Mouse (Mus musculus) urinary bladder, adult 18-20 months (tissue): ENCODE results near the gene Ucma.
"Not testable (repeated sequence)": the region's sequence is repeated elsewhere in the genome, so short reads cannot be mapped to it uniquely, and the experiment has no call there.

ENCODE experiments used
- DNase-seq, 2 experiments: peaks; one replicate each; pipeline ENCODE4 v3.0.0; 2022; ENCODE audit warnings: low spot score in 2 of 2, mixed read lengths in 2 of 2

The Ucma gene

DNA sequence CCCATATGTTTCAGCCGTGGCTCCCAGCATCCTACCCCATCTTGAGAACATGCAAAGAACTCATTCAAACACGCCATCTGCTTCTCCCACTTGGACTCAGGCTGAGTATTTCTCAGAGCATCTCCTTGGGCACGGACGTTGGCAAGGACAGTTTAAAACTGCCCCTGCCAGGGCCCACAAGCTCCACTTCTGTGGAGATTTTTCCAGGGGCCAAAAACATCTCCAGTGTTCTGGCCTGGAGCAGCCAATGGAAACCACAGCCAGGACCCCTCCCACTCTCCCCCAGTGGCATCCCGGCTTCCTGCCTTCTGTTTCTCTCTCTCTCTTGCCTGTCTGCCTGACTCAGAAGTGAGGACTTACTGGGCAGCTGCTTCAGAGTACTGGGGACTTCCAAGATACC lies at the start of gene Ucma:
TSS of gene Ucma (plus strand) at position 316 of the 400 bp plus-strand sequence.
- DNase-seq = no peak

DNA sequence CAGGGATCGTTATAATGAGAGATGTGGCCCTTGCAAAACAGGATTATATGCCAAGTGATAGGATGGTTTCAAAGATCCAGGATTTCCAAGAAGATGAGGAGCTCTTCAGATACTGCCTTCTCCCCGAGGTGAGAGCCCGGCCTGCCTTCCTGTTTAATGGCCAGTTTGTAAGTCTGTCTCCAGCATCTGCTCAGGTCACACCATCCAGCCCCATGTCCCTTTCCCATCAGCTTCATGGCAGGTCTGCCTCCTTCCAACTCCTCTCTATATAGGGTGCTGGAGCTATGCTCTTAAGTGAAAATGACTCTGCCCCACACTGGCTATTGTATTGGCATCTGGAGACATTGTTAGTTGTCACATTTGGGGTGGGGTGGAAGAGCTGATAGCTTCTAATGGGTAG lies 48.5 kb upstream of the Ucma start:
- DNase-seq = no peak

GRCm38 (mm10) chr2:4929230-4929629 lies 46.7 kb upstream of the Ucma start:
- no peak for DNase-seq

- no peak for DNase-seq
These were observed 41.4 kb upstream of the Ucma start for GRCm38 (mm10) chr2:4934516-4934915.

GRCm38 (mm10) chr2:4937931-4938330 lies 38.0 kb upstream of the Ucma start:
- DNase-seq = no peak

DNA sequence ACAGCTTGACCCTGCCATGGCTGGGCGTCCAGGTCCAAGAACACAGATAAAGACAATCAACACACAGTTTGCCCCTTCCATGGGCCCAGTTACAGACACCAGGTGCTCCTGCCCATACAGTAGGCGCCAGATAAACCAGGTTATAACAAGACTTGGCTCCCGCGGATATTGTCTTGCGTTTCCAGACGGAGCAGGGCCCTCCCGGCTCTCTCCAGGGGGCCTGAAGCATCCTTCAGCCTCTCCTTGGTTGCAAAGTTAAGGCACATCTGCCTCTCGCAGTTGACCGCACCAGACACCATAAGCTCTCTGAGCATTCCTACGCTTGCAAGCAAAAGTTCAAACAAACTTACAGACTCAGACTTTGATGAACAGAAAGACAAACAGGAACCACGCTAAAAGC lies 35.1 kb upstream of the Ucma start:
- DNase-seq = no peak

- DNase-seq = not testable (repeated sequence)
These were observed 26.2 kb upstream of the Ucma start for GRCm38 (mm10) chr2:4949691-4950090.

DNA sequence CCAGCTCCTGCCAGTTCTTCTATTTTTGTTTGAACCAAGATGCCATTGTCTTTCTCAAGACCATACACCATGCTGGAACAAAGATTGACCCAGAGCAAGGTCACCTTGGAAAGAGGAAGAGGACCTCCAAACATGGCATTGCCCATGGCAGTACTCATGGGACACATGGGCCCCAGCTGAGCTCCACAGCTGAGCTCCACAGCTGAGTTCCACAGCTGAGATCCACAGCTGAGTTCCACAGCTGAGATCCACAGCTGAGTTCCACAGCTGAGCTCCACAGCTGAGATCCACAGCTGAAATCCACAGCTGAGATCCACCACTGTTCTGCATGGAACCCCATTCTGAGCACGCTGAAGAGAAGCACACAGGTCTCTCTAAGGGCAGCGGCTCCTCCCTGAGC lies 24.9 kb upstream of the Ucma start:
- no peak for DNase-seq

- no peak for DNase-seq
These were observed 21.6 kb upstream of the Ucma start for GRCm38 (mm10) chr2:4954216-4954760.

DNA sequence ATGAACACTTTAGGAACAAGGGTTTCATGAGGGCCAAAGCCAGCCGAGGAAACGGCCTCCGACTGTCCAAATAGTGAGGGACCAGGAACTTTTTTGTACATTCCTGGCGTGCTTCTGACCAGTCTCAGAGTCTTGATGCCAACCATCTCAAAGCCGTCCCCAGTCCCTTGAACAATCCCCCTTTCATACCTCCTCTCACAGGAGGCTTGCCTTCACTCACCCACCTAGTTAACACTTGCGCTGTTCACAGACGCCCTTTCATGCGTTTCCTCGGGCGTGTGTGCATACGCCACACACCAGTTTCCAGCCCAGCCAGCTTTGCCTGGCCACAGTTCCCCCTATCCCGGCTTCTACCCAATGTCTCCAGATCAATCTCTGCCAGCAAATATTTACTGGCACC lies 17.9 kb upstream of the Ucma start:
- DNase-seq = no peak

DNA sequence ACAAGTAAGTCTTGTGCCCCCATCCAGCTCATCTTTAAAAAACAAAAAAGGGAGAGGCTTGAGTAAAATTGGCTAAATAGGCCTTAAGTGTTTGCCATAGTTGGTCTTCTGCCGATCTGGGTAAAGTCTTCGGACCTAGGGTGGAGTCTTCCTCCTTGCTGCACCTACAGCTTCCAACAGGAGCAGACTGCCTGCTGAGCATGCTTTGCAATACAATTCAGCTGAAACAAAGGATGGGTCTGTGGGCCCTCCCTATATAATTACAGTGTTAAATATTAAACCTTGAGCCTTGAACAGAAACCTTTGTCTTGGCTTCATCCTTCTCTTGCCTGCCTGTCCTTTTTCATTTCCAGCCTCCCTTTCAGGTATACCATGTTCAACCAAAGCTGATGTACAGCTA lies 8.1 kb upstream of the Ucma start:
- no peak for DNase-seq

- DNase-seq = no peak
These were observed 6.8 kb upstream of the Ucma start for GRCm38 (mm10) chr2:4969083-4969482.

DNA sequence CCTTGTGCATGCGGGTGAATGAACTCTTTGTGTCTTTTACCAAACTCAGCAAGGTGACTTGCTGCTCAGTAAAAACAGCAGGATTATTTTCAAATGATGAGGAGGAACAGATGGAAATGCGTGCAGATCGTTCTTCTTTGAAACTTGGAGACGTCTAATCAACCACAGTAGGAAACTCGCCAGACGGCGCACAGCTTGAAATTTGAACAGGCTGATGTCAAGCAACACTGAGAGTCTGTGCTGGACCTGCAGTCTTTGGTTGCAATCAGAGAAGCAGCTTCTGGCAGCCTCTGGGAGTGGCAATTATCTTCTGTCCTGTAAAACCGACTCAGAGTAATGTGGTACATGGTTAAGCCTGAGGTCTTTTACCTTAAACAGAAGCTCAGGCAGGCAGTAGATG lies 2.2 kb downstream of the Ucma start:
- no peak for DNase-seq

GRCm38 (mm10) chr2:4983987-4984386 lies 8.1 kb downstream of the Ucma start:
- no peak for DNase-seq

DNA sequence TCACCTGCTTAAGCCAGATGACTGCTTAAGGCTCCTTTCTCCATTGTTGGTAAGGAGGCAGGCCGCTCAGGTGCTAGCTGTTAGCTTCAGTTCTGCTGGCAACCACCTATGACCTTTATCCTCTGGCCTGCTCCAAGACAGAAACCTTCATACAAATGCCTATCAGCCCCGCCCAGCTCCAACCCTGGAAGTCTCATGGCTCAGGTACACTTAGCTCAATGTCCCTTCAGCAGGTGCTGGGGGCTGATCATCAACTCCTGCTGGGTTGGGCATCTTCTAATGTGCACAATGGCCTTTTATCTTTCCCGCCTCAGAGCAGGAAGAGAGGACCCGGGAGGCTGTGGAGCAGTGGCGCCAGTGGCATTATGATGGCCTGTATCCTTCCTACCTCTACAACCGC lies 9.1 kb downstream of the Ucma start:
- DNase-seq = no peak

- no peak for DNase-seq
These were observed 10.9 kb downstream of the Ucma start for GRCm38 (mm10) chr2:4986798-4987197.

DNA sequence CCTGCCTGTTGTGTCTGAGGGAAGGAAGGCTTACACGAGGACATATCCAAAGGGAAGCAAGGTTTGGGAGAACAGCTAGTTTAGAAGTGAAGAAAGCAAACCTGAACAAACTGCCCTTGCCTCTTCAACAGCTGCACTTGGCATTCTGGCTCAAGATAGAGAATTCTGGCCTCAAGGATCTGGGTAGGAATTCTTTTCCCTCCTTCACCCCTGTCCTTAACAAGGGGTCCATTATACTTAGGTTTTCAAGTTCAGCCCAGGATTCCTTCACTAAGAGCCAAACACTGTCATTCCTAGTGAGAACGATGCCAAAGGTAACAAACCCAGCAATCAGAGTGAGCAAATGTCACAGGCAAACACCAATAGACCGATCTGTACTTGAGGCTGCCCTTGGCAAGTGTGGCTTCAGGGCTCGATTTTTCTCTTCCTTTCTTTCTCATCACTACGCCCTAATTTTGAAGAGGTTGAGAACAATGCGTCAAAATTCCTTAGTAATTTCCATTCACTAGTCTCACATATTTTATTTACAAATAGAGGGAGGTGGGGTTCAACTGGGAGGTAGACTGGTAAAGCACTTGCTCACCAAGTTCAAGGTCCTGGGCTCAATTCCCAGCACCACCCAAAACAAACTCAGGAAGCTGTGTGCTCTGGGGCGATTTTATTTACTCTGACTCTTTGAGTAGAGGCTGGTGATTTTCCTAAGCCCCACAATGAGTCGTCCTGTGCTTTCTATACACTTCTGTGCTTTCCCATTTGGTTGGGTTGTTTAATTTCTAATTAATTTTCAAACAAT lies 11.7 kb downstream of the Ucma start:
- no peak for DNase-seq

DNA sequence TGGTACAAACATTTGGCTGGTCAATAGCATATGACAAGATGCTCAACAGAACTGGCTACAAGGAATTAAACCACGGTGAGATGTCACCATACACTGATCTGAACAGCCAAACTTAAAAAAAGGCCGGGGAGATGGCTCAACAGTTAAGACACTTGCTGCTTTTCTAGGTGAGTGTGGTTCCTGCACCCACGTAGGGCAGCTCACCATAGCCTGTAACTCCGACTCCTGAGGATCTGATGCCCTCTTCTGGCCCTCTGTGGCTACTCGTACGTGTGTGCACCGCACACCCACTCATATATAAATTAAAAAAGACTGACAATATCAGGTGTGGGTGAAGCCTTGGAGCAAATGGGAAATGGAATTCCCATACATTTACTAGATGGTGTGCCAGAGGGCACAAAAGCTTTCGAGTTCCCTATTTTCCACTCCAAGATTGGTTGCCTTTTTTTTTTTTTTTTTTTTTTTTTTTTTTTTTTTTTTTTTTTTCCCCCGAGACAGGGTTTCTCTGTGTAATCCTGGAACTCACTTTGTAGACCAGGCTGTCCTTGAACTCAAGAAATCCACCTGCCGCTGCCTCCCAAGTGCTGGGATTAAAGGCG lies 13.0 kb downstream of the Ucma start:
- DNase-seq = no peak

DNA sequence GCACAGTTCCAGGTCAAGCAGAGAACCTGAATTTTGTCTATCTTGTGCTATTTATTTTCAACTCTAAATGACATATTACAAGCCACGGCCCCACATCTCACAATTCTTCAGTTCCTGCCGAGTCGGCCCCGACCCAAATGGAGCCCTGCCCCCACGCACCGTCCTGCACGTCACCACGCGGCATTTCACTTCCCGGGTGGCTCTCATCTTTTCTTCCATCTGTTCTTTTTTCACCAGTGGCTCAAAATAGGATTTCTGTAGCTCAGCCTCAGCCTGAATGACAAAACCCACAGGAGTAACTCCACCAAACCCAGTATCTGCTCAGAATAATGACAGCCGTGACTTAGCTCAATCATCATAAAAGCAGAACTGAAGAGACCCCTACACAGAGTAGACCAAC lies 17.7 kb downstream of the Ucma start:
- DNase-seq = no peak

GRCm38 (mm10) chr2:4994436-4994835 lies 18.5 kb downstream of the Ucma start:
- no peak for DNase-seq

DNA sequence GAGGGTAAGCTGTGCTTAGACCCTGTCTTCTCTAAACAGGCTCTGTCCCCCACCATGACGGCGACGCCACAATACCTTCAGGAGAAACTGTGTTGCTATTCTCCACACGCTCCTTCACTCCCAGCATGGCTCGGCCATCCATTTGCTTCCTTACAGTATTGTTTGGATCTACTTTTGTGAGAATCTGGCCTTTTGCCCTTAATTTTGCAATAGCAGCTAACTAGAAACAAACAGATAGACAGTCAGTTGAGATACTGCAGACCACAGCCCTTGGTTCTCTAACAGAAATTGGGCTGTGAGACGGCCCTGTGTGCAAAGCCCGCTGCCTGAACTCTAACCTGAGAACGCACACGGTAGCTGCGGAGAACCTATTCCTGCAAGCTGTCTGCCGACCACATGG lies 19.7 kb downstream of the Ucma start:
- no peak for DNase-seq

- DNase-seq = no peak
These were observed 20.5 kb downstream of the Ucma start for GRCm38 (mm10) chr2:4996421-4996824.

DNA sequence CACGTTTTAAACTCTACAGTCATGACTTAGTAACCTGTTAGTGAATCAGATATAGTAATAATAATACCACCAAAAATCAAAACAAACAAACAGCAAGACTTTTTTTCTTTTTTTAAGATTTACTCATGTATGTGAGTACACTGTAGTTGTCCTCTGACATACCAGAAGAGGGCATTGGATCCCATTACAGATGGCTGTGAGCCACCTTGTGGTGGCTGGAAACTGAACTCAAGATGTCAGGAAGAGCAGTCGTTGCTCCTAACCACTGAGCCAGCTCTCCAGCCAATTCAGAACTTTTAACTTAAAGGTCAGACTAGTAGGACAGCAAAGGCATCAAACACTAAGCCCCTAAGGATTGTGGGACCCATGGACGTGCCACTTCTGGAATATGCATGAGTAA lies 23.0 kb downstream of the Ucma start:
- no peak for DNase-seq
